Mouse (Mus musculus): ENCODE measurements around the gene Gm266. TPM values are rescaled to one million over a fixed set of nuclear protein-coding genes. Genes with fewer than 3 reads are reported as not detected.

Gene Gm266
- total RNA-seq, 2 experiments from 2014 or later, result 6.8 to 7.5 TPM

GRCm38 (mm10) chr12:111503571-111503970 lies 17.9 kb upstream of the Gm266 start:
- no peak for DNase-seq (ENCODE audit: low spot score in 2 of 2)

GRCm38 (mm10) chr12:111503063-111503567 lies 17.5 kb upstream of the Gm266 start:
- DNase-seq (ENCODE audit: low spot score in 2 of 2), result no peak

- no peak for DNase-seq (ENCODE audit: low spot score in 2 of 2)
These were observed 15.1 kb upstream of the Gm266 start for GRCm38 (mm10) chr12:111500725-111501124.

- DNase-seq (ENCODE audit: low spot score in 2 of 2), result peak in 1 of 2 experiments; percentile 27
These were observed 14.0 kb upstream of the Gm266 start for GRCm38 (mm10) chr12:111499617-111500016.

- no peak for DNase-seq (ENCODE audit: low spot score in 2 of 2)
These were observed 11.5 kb upstream of the Gm266 start for GRCm38 (mm10) chr12:111497076-111497475.

- DNase-seq (ENCODE audit: low spot score in 2 of 2), result no peak
These were observed 9.3 kb upstream of the Gm266 start for GRCm38 (mm10) chr12:111494931-111495330.

GRCm38 (mm10) chr12:111489261-111489865 lies 3.7 kb upstream of the Gm266 start:
- DNase-seq (ENCODE audit: low spot score in 2 of 2), result no peak

GRCm38 (mm10) chr12:111486455-111486854 lies 832 bp upstream of the Gm266 start:
- DNase-seq (ENCODE audit: low spot score in 2 of 2), result no peak

- peak in 1 of 2 experiments; percentile 31 for DNase-seq (ENCODE audit: low spot score in 2 of 2)
These were observed 474 bp downstream of the Gm266 start for GRCm38 (mm10) chr12:111485046-111485651.

- peak; percentile 61 to 62 for DNase-seq (ENCODE audit: low spot score in 2 of 2)
These were observed 5.7 kb downstream of the Gm266 start for GRCm38 (mm10) chr12:111479917-111480316.

- no peak for DNase-seq (ENCODE audit: low spot score in 2 of 2)
These were observed 6.7 kb downstream of the Gm266 start for GRCm38 (mm10) chr12:111478924-111479323.

- DNase-seq (ENCODE audit: low spot score in 2 of 2), result peak; percentile 70 to 77
These were observed 10.6 kb downstream of the Gm266 start for GRCm38 (mm10) chr12:111474893-111475643.

- no peak for DNase-seq (ENCODE audit: low spot score in 2 of 2)
These were observed 11.2 kb downstream of the Gm266 start for GRCm38 (mm10) chr12:111474384-111474783.

- peak in 1 of 2 experiments; percentile 42 for DNase-seq (ENCODE audit: low spot score in 2 of 2)
These were observed 12.7 kb downstream of the Gm266 start for GRCm38 (mm10) chr12:111472886-111473285.

- no peak for DNase-seq (ENCODE audit: low spot score in 2 of 2)
These were observed 13.9 kb downstream of the Gm266 start for GRCm38 (mm10) chr12:111471721-111472120.

- DNase-seq (ENCODE audit: low spot score in 2 of 2), result no peak
These were observed 14.5 kb downstream of the Gm266 start for GRCm38 (mm10) chr12:111471119-111471518.

GRCm38 (mm10) chr12:111469507-111469906 lies 16.1 kb downstream of the Gm266 start:
- peak; percentile 70 to 78 for DNase-seq (ENCODE audit: low spot score in 2 of 2)

GRCm38 (mm10) chr12:111468206-111468605 lies 17.4 kb downstream of the Gm266 start:
- DNase-seq (ENCODE audit: low spot score in 2 of 2), result no peak

- DNase-seq (ENCODE audit: low spot score in 2 of 2), result no peak
These were observed 19.3 kb downstream of the Gm266 start for GRCm38 (mm10) chr12:111466369-111466768.

GRCm38 (mm10) chr12:111463570-111463969 lies 22.1 kb downstream of the Gm266 start:
- DNase-seq (ENCODE audit: low spot score in 2 of 2), result no peak

- DNase-seq (ENCODE audit: low spot score in 2 of 2), result no peak
These were observed 27.9 kb downstream of the Gm266 start for GRCm38 (mm10) chr12:111457742-111458141.

- DNase-seq (ENCODE audit: low spot score in 2 of 2), result no peak
These were observed 29.8 kb downstream of the Gm266 start for GRCm38 (mm10) chr12:111455860-111456259.

Measured in layer of hippocampus, postnatal 10 days (tissue).